Mouse (Mus musculus): ENCODE results near the gene F9. TPM values are rescaled to one million over a fixed set of nuclear protein-coding genes. Genes with fewer than 3 reads are reported as not detected.
"Not testable (repeated sequence)": the region's sequence is repeated elsewhere in the genome, so short reads cannot be mapped to it uniquely, and the experiment has no call there.

Gene F9
- polyA plus RNA-seq (2016; fragmentation: Nextera tagmentation; extraction: Ambion mirVana) = 0.53 and 0.58 TPM in 2 replicates

DNA sequence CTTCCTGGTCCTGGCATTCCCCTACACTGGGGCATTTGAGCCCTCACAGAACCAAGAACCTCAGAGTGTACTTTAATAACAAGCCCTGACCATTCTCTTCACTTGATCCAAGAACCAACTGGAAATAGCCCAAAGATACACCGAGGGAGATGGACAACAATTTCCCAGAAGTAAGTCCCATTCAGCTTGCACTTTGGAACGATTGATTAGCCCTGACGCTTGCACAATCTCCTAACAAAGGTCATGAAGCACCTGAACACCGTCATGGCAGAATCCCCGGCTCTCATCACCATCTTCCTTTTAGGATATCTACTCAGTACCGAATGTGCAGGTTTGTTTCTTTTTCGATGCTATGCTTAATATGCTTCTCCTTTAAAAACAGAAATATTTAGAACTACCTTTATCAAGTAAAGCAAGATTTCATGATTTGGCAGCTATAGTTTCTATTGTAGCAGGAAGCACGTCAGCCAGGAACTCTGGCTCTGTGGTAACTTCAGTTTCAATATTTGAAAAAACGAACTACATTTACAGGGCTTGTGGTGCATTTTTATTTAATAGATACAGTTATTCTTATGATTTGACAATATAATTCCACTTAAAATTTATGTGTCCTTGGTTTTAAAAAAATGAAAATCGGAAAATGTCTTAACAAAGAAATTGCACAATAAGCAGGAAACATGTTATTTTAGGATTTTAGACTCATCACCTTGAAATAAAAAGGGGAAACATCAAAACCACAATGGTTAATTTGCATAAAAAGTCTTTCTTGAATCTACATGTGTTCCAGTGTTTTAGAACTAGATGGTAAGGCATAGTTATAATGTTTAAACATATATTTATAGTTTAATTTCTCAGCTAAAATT, at the start of gene F9:
Gene F9 (plus strand): TSS at position 244 of the 863 bp plus-strand sequence.
- 52% methylated on average over 10 of the region's 10 CpGs for WGBS (ENCODE audit: insufficient replicate concordance)
- ATAC-seq = no peak
- Histone ChIP-seq H3K4me2 (no peak within 1 kb of the TSS), H3K9me3 (replicated peaks) (no peaks in the 10 kb centered on the region), H3K4me3 (no peak within 1 kb of the TSS), H3K27ac (no peak within 1 kb of the TSS), H3K4me1 (no peaks in the 10 kb centered on the region), H3K36me3 (no peaks in the 10 kb centered on the region), H3K27me3 (replicated peaks) (no peaks in the 10 kb centered on the region), H3K9ac (no peak within 1 kb of the TSS)

DNA sequence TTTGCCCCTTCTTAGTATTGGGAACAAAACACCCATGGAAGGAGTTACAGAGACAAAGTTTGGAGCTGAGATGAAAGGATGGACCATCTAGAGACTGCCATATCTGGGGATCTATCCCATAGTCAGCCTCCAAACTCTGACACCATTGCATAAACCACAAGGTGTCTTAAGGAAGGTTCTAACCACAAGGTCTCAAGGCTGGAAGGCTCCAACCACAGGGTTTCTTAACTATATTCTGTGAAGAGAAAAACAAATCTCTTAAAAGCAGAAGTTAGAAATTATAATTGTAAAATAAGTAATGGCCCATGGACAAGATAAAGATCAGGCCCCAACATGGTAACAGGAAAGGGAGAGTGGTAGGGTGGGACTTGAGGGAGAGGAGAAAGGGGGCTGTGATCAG, 29.5 kb upstream of the F9 start:
- not testable (repeated sequence) for H3K36me3 ChIP-seq; H3K27ac ChIP-seq; H3K9me3 ChIP-seq (replicated peaks); H3K9ac ChIP-seq; H3K4me2 ChIP-seq; H3K27me3 ChIP-seq (replicated peaks); ATAC-seq; H3K4me3 ChIP-seq; H3K4me1 ChIP-seq

GRCm38 (mm10) chrX:60000084-60000443, 800 bp downstream of the F9 start:
- no peak for ATAC-seq
- Histone ChIP-seq H3K27ac (no peak overlapping the region), H3K4me3 (no peak overlapping the region), H3K27me3 (replicated peaks) (no peaks in the 10 kb centered on the region), H3K36me3 (no peaks in the 10 kb centered on the region), H3K4me2 (no peak overlapping the region), H3K4me1 (no peaks in the 10 kb centered on the region), H3K9me3 (replicated peaks) (no peaks in the 10 kb centered on the region), H3K9ac (no peak overlapping the region)
- 54% methylated on average over 3 of the region's 3 CpGs for WGBS (ENCODE audit: insufficient replicate concordance)

GRCm38 (mm10) chrX:60001461-60001860, 2.2 kb downstream of the F9 start:
- WGBS (ENCODE audit: insufficient replicate concordance) = 56% methylated on average over 2 of the region's 2 CpGs
- no peaks in the 10 kb centered on the region for H3K9me3 ChIP-seq (replicated peaks)
- no peak for ATAC-seq

GRCm38 (mm10) chrX:60013084-60013676, 13.9 kb downstream of the F9 start:
- H3K4me2 ChIP-seq = no peak overlapping the region
- no peaks in the 10 kb centered on the region for H3K27me3 ChIP-seq (replicated peaks)
- H3K9me3 ChIP-seq (replicated peaks) = no peaks in the 10 kb centered on the region
- no peaks in the 10 kb centered on the region for H3K36me3 ChIP-seq
- no peaks in the 10 kb centered on the region for H3K4me1 ChIP-seq
- H3K9ac ChIP-seq = no peak overlapping the region
- H3K4me3 ChIP-seq = no peak overlapping the region
- no peak for ATAC-seq
- H3K27ac ChIP-seq = no peak overlapping the region

More at GRCm38 (mm10) chrX:60001461-60001860, 2.2 kb downstream of the F9 start:
- H3K4me1 ChIP-seq = no peaks in the 10 kb centered on the region
- no peak overlapping the region for H3K9ac ChIP-seq
- no peak overlapping the region for H3K4me2 ChIP-seq
- H3K36me3 ChIP-seq = no peaks in the 10 kb centered on the region
- H3K27me3 ChIP-seq (replicated peaks) = no peaks in the 10 kb centered on the region
- no peak overlapping the region for H3K27ac ChIP-seq
- H3K4me3 ChIP-seq = no peak overlapping the region

DNA sequence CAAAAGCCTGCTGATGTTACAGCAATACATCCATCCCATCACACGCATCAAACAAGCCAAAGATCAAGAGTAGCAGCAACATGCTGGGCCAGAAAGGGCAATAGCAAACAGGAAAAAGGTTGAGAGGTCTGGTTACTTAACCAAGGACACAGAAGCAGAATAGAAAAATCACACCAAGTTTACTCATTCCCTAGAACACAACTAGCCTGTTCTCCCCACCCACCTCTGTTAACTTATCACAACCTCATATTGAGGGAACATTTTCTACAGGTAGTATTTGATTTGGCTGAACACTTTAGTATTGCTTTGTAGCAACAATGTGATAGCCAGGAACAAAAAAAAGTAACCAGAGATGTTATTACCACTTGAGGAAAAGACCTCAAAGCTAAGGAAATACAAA, 15.3 kb downstream of the F9 start:
- no peaks in the 10 kb centered on the region for H3K36me3 ChIP-seq
- H3K27me3 ChIP-seq (replicated peaks) = no peaks in the 10 kb centered on the region
- H3K9me3 ChIP-seq (replicated peaks) = no peaks in the 10 kb centered on the region
- no peak overlapping the region for H3K4me3 ChIP-seq
- H3K27ac ChIP-seq = no peak overlapping the region
- 70% methylated on average over 1 of the region's 1 CpGs for WGBS (ENCODE audit: insufficient replicate concordance)
- H3K4me1 ChIP-seq = no peaks in the 10 kb centered on the region
- no peak overlapping the region for H3K9ac ChIP-seq
- H3K4me2 ChIP-seq = no peak overlapping the region
- no peak for ATAC-seq

- Histone ChIP-seq H3K4me1 (no peaks in the 10 kb centered on the region), H3K9me3 (replicated peaks) (no peaks in the 10 kb centered on the region), H3K36me3 (no peaks in the 10 kb centered on the region), H3K4me2 (no peak overlapping the region), H3K27me3 (replicated peaks) (no peaks in the 10 kb centered on the region), H3K9ac (no peak overlapping the region), H3K27ac (no peak overlapping the region), H3K4me3 (no peak overlapping the region)
- WGBS (ENCODE audit: insufficient replicate concordance) = 62% methylated on average over 4 of the region's 4 CpGs
- ATAC-seq = no peak
Measured at GRCm38 (mm10) chrX:60021007-60021406, 21.7 kb downstream of the F9 start.

- Histone ChIP-seq H3K36me3 (no peaks in the 10 kb centered on the region), H3K4me2 (no peak overlapping the region), H3K9ac (no peak overlapping the region), H3K4me1 (no peaks in the 10 kb centered on the region), H3K9me3 (replicated peaks) (no peaks in the 10 kb centered on the region), H3K27ac (no peak overlapping the region), H3K27me3 (replicated peaks) (no peaks in the 10 kb centered on the region), H3K4me3 (no peak overlapping the region)
- ATAC-seq = no peak
- 59% methylated on average over 2 of the region's 2 CpGs for WGBS (ENCODE audit: insufficient replicate concordance)
Measured at GRCm38 (mm10) chrX:60021595-60021994, 22.3 kb downstream of the F9 start.

- no peaks in the 10 kb centered on the region for H3K36me3 ChIP-seq
- no peaks in the 10 kb centered on the region for H3K27me3 ChIP-seq (replicated peaks)
- no peaks in the 10 kb centered on the region for H3K4me1 ChIP-seq
- no peak overlapping the region for H3K27ac ChIP-seq
- H3K9ac ChIP-seq = no peak overlapping the region
- whole genome bisulfite sequencing (ENCODE audit: insufficient replicate concordance) = 4% methylated on average over 3 of the region's 3 CpGs
- no peaks in the 10 kb centered on the region for H3K9me3 ChIP-seq (replicated peaks)
- no peak overlapping the region for H3K4me2 ChIP-seq
- H3K4me3 ChIP-seq = no peak overlapping the region
- ATAC-seq = no peak
Measured at GRCm38 (mm10) chrX:60026654-60027053, 27.4 kb downstream of the F9 start.

DNA sequence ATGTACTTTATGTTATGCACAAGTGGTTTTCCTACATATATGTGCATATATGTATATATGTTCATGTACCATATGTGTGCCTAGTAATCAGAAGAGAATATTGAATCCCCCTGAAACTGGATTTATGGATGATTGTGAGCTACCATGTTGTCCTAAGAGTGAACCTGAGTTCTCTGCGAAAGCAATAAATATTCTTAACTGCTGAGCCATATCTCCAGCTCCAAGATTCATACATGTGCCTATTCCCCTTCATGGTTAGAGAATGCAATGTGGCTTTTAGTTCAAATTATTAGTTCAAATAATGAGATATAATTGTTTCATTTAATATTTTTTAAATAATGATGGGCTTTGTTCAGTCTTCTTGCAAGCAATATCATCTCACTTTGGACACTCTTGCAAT, 55.5 kb downstream of the F9 start:
- ATAC-seq = no peak
- 80% methylated on average over 1 of the region's 1 CpGs for WGBS (ENCODE audit: insufficient replicate concordance)

DNA sequence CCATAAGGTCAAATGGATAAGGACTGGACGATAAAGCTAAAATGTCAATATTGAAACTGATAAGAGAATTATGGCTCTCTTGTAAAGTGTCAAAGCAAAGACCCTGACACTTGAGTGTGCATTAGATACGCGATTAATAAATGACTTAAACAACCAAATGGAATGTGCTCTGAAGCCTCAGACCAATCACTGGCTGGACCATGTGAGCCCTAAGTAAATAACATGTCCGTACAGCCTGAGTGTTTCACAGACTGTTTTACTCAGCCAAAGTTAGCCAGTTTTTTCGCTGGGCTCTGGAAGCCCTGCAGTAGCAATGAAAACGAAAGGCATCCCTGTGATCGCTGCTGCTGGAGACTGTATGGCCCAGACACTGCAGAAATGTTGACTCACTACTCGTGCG, 55.9 kb downstream of the F9 start:
- H3K9me3 ChIP-seq (replicated peaks) = no peaks in the 10 kb centered on the region
- no peak overlapping the region for H3K4me2 ChIP-seq
- no peak overlapping the region for H3K27ac ChIP-seq
- H3K4me1 ChIP-seq = no peaks in the 10 kb centered on the region
- 0 out of 2 replicates have a peak, but pooled peaks have one; percentile 15 for ATAC-seq
- no peak overlapping the region for H3K4me3 ChIP-seq
- WGBS (ENCODE audit: insufficient replicate concordance) = 70% methylated on average over 9 of the region's 9 CpGs
- no peaks in the 10 kb centered on the region for H3K27me3 ChIP-seq (replicated peaks)
- no peaks in the 10 kb centered on the region for H3K36me3 ChIP-seq
- H3K9ac ChIP-seq = no peak overlapping the region

More for the DNA sequence above, 55.5 kb downstream of the F9 start:
- no peaks in the 10 kb centered on the region for H3K4me1 ChIP-seq
- H3K27ac ChIP-seq = no peak overlapping the region
- no peak overlapping the region for H3K4me2 ChIP-seq
- H3K9ac ChIP-seq = no peak overlapping the region
- H3K9me3 ChIP-seq (replicated peaks) = no peaks in the 10 kb centered on the region
- no peaks in the 10 kb centered on the region for H3K27me3 ChIP-seq (replicated peaks)
- no peak overlapping the region for H3K4me3 ChIP-seq
- no peaks in the 10 kb centered on the region for H3K36me3 ChIP-seq

DNA sequence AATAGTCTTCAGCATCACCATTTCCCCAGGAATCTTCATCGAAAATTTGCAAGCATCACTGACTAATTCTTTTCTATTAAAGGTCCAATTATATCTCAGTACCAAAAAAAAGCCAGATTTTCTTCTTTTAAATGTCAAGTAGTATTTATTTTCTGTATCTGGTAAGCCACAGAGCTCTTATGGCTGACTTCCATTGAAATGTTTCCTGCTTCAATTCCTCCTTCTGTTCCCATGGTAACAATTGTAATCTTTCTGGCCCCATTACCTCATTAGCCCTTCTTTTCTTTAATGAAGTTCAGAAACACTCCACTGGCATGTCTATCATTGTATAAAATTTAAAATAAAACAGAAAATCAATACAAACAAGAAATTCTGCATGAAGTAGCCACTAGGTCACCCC, 76.1 kb downstream of the F9 start:
- H3K4me3 ChIP-seq = no peak overlapping the region
- H3K9ac ChIP-seq = no peak overlapping the region
- ATAC-seq = no peak
- no peaks in the 10 kb centered on the region for H3K36me3 ChIP-seq
- H3K9me3 ChIP-seq (replicated peaks) = no peaks in the 10 kb centered on the region; the same call in 1 of the 2 replicates
- H3K27me3 ChIP-seq (replicated peaks) = no peaks in the 10 kb centered on the region
- H3K4me2 ChIP-seq = no peak overlapping the region
- H3K4me1 ChIP-seq = no peaks in the 10 kb centered on the region
- WGBS (ENCODE audit: insufficient replicate concordance) = 43% methylated on average over 1 of the region's 1 CpGs
- no peak overlapping the region for H3K27ac ChIP-seq

Data from liver, embryonic 12.5 days (tissue).